Mouse (Mus musculus): ENCODE measurements around the gene Olfr1328. TPM values are rescaled to one million over a fixed set of nuclear protein-coding genes. Genes with fewer than 3 reads are reported as not detected.
"Not testable (repeated sequence)": the region's sequence is repeated elsewhere in the genome, so short reads cannot be mapped to it uniquely, and the experiment has no call there.

Gene Olfr1328
- polyA plus RNA-seq (2014; fragmentation: Nextera tagmentation; extraction: Ambion mirVana), result 0.07 TPM in 1 of 2 replicates, not detected in the other

- Histone ChIP-seq H3K9ac (ENCODE audit: low read length) (no peak within 1 kb of the TSS), H3K36me3 (ENCODE audit: control insufficient read depth, insufficient read depth, low read length) (no peaks in the 10 kb centered on the region), H3K4me1 (ENCODE audit: control insufficient read depth in 2 of 2, insufficient read depth in 2 of 2, low read length in 2 of 2) (no peaks in the 10 kb centered on the region), H3K27ac (replicated peaks in 1 of 2; ENCODE audit: control insufficient read depth in 1 of 2, insufficient read depth in 1 of 2, low read depth in 2 of 2, low read length in 2 of 2) (no peak within 1 kb of the TSS), H3K4me3 (ENCODE audit: control insufficient read depth in 1 of 2, insufficient read depth in 1 of 2, low read depth in 1 of 2, low read length in 2 of 2) (no peak within 1 kb of the TSS), H3K4me2 (ENCODE audit: low read length) (no peak within 1 kb of the TSS), H3K27me3 (ENCODE audit: control insufficient read depth, insufficient read depth, low read length) (no peaks in the 10 kb centered on the region), H3K9me3 (ENCODE audit: control insufficient read depth, low read length) (no peaks in the 10 kb centered on the region)
- ATAC-seq (ENCODE audit: insufficient number of reproducible peaks, insufficient read depth, low FRiP score, low read depth), result no peak
- 54% methylated on average over 2 of the region's 2 CpGs for WGBS
These were observed at the start of gene Olfr1328 for GRCm38 (mm10) chr4:118938512-118938911. Olfr1328 (minus strand) TSS chr4:118938612.

DNA sequence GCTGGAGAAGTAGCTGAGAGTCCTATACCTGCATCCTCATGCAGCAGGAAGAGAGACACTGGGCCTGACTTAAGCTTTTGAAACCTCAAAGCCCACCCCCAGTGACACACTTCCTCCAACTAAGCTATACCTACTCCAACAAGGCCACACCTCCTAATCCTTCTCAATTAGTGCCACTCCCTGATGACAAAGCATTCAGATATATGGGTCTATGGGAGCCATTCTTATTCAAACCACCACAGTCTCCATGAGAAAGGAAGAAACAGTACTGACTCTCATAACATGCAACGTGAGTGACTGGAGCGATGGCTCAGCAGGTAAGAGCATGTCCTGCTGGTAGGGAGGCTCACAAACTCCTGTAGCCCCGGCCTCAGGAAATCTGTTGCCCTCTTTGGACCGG, 46.9 kb upstream of the Olfr1328 start:
- H3K4me3 ChIP-seq (ENCODE audit: control insufficient read depth in 1 of 2, insufficient read depth in 1 of 2, low read depth in 1 of 2, low read length in 2 of 2), result no peak overlapping the region
- no peak overlapping the region for H3K9ac ChIP-seq (ENCODE audit: low read length)
- H3K4me2 ChIP-seq (ENCODE audit: low read length), result no peak overlapping the region
- no peaks in the 10 kb centered on the region for H3K27me3 ChIP-seq (ENCODE audit: control insufficient read depth, insufficient read depth, low read length)
- no peaks in the 10 kb centered on the region for H3K36me3 ChIP-seq (ENCODE audit: control insufficient read depth, insufficient read depth, low read length)
- ATAC-seq (ENCODE audit: insufficient number of reproducible peaks, insufficient read depth, low FRiP score, low read depth), result no peak
- no peak overlapping the region for H3K27ac ChIP-seq (replicated peaks in 1 of 2; ENCODE audit: control insufficient read depth in 1 of 2, insufficient read depth in 1 of 2, low read depth in 2 of 2, low read length in 2 of 2)
- 81% methylated on average over 4 of the region's 4 CpGs for WGBS
- H3K4me1 ChIP-seq (ENCODE audit: control insufficient read depth in 2 of 2, insufficient read depth in 2 of 2, low read length in 2 of 2), result no peaks in the 10 kb centered on the region; a peak in 1 of 4 replicates
- H3K9me3 ChIP-seq (ENCODE audit: control insufficient read depth, low read length), result peaks cover 3% of the 10 kb centered on the region; the same call in 1 of the 2 replicates

DNA sequence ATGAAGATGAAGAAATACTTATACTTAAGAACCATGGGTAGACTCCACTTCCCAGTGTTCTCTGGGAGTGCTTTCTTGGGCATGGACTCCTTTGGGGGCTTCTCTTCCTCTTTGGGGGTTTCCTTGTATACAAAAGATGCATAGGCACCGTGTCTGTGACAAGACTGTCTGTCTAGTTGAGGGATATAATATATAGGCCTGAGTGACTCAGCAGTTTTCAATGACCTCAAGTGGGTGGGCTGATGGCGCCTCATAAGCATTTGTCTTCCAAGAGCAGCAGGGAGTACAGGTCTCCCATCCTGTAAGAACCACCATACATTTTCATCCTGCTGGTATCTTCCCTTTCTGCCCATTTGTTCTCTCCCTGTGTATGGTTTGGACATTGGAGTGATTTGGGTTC, 34.9 kb upstream of the Olfr1328 start:
- Histone ChIP-seq H3K9me3 (ENCODE audit: control insufficient read depth, low read length) (no peaks in the 10 kb centered on the region), H3K4me3 (ENCODE audit: control insufficient read depth in 1 of 2, insufficient read depth in 1 of 2, low read depth in 1 of 2, low read length in 2 of 2) (no peak overlapping the region), H3K27me3 (ENCODE audit: control insufficient read depth, insufficient read depth, low read length) (no peaks in the 10 kb centered on the region), H3K27ac (replicated peaks in 1 of 2; ENCODE audit: control insufficient read depth in 1 of 2, insufficient read depth in 1 of 2, low read depth in 2 of 2, low read length in 2 of 2) (no peak overlapping the region), H3K9ac (ENCODE audit: low read length) (no peak overlapping the region), H3K4me1 (ENCODE audit: control insufficient read depth in 2 of 2, insufficient read depth in 2 of 2, low read length in 2 of 2) (no peaks in the 10 kb centered on the region), H3K4me2 (ENCODE audit: low read length) (no peak overlapping the region), H3K36me3 (ENCODE audit: control insufficient read depth, insufficient read depth, low read length) (no peaks in the 10 kb centered on the region)
- 69% methylated on average over 2 of the region's 2 CpGs for WGBS
- ATAC-seq (ENCODE audit: insufficient number of reproducible peaks, insufficient read depth, low FRiP score, low read depth), result no peak

DNA sequence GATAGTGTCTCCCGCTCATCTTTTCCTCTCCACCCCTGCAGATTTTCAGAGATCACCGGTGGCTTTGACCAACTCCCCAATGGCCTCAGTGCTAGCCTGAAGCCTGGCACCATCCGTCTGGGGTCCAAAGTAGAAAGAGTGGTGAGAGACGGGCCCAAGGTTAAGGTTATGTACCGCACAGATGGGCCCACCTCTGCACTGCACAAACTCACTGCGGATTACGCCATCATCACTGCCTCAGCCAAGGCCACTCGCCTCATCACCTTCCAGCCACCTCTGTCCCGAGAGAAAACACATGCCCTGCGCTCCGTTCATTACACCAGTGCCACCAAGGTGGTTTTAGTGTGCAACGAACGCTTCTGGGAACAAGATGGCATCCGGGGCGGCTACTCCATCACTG, 29.3 kb upstream of the Olfr1328 start:
- Histone ChIP-seq H3K4me3 (ENCODE audit: control insufficient read depth in 1 of 2, insufficient read depth in 1 of 2, low read depth in 1 of 2, low read length in 2 of 2) (no peak overlapping the region), H3K4me2 (ENCODE audit: low read length) (no peak overlapping the region), H3K9me3 (ENCODE audit: control insufficient read depth, low read length) (no peaks in the 10 kb centered on the region), H3K36me3 (ENCODE audit: control insufficient read depth, insufficient read depth, low read length) (no peaks in the 10 kb centered on the region), H3K27me3 (ENCODE audit: control insufficient read depth, insufficient read depth, low read length) (no peaks in the 10 kb centered on the region), H3K4me1 (ENCODE audit: control insufficient read depth in 2 of 2, insufficient read depth in 2 of 2, low read length in 2 of 2) (no peaks in the 10 kb centered on the region), H3K9ac (ENCODE audit: low read length) (no peak overlapping the region), H3K27ac (replicated peaks in 1 of 2; ENCODE audit: control insufficient read depth in 1 of 2, insufficient read depth in 1 of 2, low read depth in 2 of 2, low read length in 2 of 2) (no peak overlapping the region)
- ATAC-seq (ENCODE audit: insufficient number of reproducible peaks, insufficient read depth, low FRiP score, low read depth), result no peak
- WGBS, result 86% methylated on average over 15 of the region's 15 CpGs

GRCm38 (mm10) chr4:118961141-118961628, 22.8 kb upstream of the Olfr1328 start, which contains the start of gene Lao1:
Lao1 (plus strand) TSS chr4:118961578.
- 72% methylated on average over 2 of the region's 2 CpGs for WGBS
- Histone ChIP-seq H3K27ac (replicated peaks in 1 of 2; ENCODE audit: control insufficient read depth in 1 of 2, insufficient read depth in 1 of 2, low read depth in 2 of 2, low read length in 2 of 2) (no peak within 1 kb of the TSS), H3K9ac (ENCODE audit: low read length) (no peak within 1 kb of the TSS), H3K36me3 (ENCODE audit: control insufficient read depth, insufficient read depth, low read length) (no peaks in the 10 kb centered on the region), H3K4me3 (ENCODE audit: control insufficient read depth in 1 of 2, insufficient read depth in 1 of 2, low read depth in 1 of 2, low read length in 2 of 2) (no peak within 1 kb of the TSS), H3K27me3 (ENCODE audit: control insufficient read depth, insufficient read depth, low read length) (no peaks in the 10 kb centered on the region), H3K4me1 (ENCODE audit: control insufficient read depth in 2 of 2, insufficient read depth in 2 of 2, low read length in 2 of 2) (no peaks in the 10 kb centered on the region), H3K4me2 (ENCODE audit: low read length) (no peak within 1 kb of the TSS), H3K9me3 (ENCODE audit: control insufficient read depth, low read length) (no peaks in the 10 kb centered on the region)
- ATAC-seq (ENCODE audit: insufficient number of reproducible peaks, insufficient read depth, low FRiP score, low read depth), result no peak

DNA sequence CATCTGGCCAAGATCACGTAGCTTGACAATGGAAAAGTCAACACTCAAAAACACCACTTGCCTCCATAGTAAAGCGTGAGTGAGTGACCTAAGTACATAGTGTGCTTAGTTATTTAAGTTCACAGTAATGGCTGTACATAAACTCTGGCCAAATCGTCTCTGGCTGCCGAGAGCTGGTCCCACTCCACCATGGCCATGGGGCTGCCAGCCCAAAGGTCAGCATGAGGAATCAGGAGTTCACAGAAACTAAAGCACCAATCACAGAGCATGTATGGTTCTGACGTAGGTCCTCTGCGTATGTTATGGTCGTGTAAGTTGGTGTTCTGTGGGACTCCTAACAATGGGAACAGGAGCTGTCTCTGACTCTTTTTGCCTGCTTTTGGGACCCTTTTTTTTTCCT, 20.4 kb upstream of the Olfr1328 start:
- Histone ChIP-seq H3K4me3 (ENCODE audit: control insufficient read depth in 1 of 2, insufficient read depth in 1 of 2, low read depth in 1 of 2, low read length in 2 of 2) (no peak overlapping the region), H3K4me2 (ENCODE audit: low read length) (no peak overlapping the region), H3K9ac (ENCODE audit: low read length) (no peak overlapping the region), H3K36me3 (ENCODE audit: control insufficient read depth, insufficient read depth, low read length) (no peaks in the 10 kb centered on the region), H3K9me3 (ENCODE audit: control insufficient read depth, low read length) (no peaks in the 10 kb centered on the region), H3K27me3 (ENCODE audit: control insufficient read depth, insufficient read depth, low read length) (no peaks in the 10 kb centered on the region), H3K27ac (replicated peaks in 1 of 2; ENCODE audit: control insufficient read depth in 1 of 2, insufficient read depth in 1 of 2, low read depth in 2 of 2, low read length in 2 of 2) (no peak overlapping the region), H3K4me1 (ENCODE audit: control insufficient read depth in 2 of 2, insufficient read depth in 2 of 2, low read length in 2 of 2) (no peaks in the 10 kb centered on the region)
- 74% methylated on average over 7 of the region's 7 CpGs for WGBS
- no peak for ATAC-seq (ENCODE audit: insufficient number of reproducible peaks, insufficient read depth, low FRiP score, low read depth)

- not testable (repeated sequence) for H3K4me3 ChIP-seq (ENCODE audit: control insufficient read depth in 1 of 2, insufficient read depth in 1 of 2, low read depth in 1 of 2, low read length in 2 of 2); H3K9ac ChIP-seq (ENCODE audit: low read length); H3K4me2 ChIP-seq (ENCODE audit: low read length); H3K27me3 ChIP-seq (ENCODE audit: control insufficient read depth, insufficient read depth, low read length); H3K36me3 ChIP-seq (ENCODE audit: control insufficient read depth, insufficient read depth, low read length); H3K4me1 ChIP-seq (ENCODE audit: control insufficient read depth in 2 of 2, insufficient read depth in 2 of 2, low read length in 2 of 2); H3K9me3 ChIP-seq (ENCODE audit: control insufficient read depth, low read length); ATAC-seq (ENCODE audit: insufficient number of reproducible peaks, insufficient read depth, low FRiP score, low read depth); H3K27ac ChIP-seq (replicated peaks in 1 of 2; ENCODE audit: control insufficient read depth in 1 of 2, insufficient read depth in 1 of 2, low read depth in 2 of 2, low read length in 2 of 2)
- 83% methylated on average over 3 of the region's 3 CpGs for WGBS
These were observed 7.1 kb downstream of the Olfr1328 start for GRCm38 (mm10) chr4:118931326-118931725.

- H3K9ac ChIP-seq (ENCODE audit: low read length); ATAC-seq (ENCODE audit: insufficient number of reproducible peaks, insufficient read depth, low FRiP score, low read depth); H3K4me3 ChIP-seq (ENCODE audit: control insufficient read depth in 1 of 2, insufficient read depth in 1 of 2, low read depth in 1 of 2, low read length in 2 of 2); H3K4me2 ChIP-seq (ENCODE audit: low read length); H3K9me3 ChIP-seq (ENCODE audit: control insufficient read depth, low read length); H3K27ac ChIP-seq (replicated peaks in 1 of 2; ENCODE audit: control insufficient read depth in 1 of 2, insufficient read depth in 1 of 2, low read depth in 2 of 2, low read length in 2 of 2); H3K36me3 ChIP-seq (ENCODE audit: control insufficient read depth, insufficient read depth, low read length); H3K27me3 ChIP-seq (ENCODE audit: control insufficient read depth, insufficient read depth, low read length); H3K4me1 ChIP-seq (ENCODE audit: control insufficient read depth in 2 of 2, insufficient read depth in 2 of 2, low read length in 2 of 2): not testable (repeated sequence)
- WGBS, result 45% methylated on average over 2 of the region's 2 CpGs
These were observed 21.0 kb downstream of the Olfr1328 start, which contains the start of gene Olfr1329 for GRCm38 (mm10) chr4:118917365-118917764. Olfr1329 (minus strand) TSS chr4:118917465.

Measured in heart, embryonic 14.5 days (tissue).